Mouse (Mus musculus) embryonic facial prominence, embryonic 12.5 days (tissue): Measurements from ENCODE around the gene Gpr25. TPM values are rescaled to one million over a fixed set of nuclear protein-coding genes. Genes with fewer than 3 reads are reported as not detected.

Source experiments
- ATAC-seq: fragments of 200-750 bp; cut with Nextera tagmentation; 2 replicates; pipeline ENCODE4 v1.8.0; 2017; ENCODE audit not compliant: insufficient number of reproducible peaks, insufficient read depth, low FRiP score, low TSS enrichment
- H3K27ac ChIP-seq: fragments of 300-500 bp; sonication (generic); 2 replicates; pipeline ENCODE4 v1.5.1; 2016; ENCODE audit warnings: mild to moderate bottlenecking
- H3K27me3 ChIP-seq: fragments of 300-500 bp; sonication (generic); 2 replicates; pipeline ENCODE4 v1.6.1; 2016; ENCODE audit warnings: mild to moderate bottlenecking, moderate library complexity
- H3K36me3 ChIP-seq: fragments of 300-500 bp; sonication (generic); 2 replicates; pipeline ENCODE4 v1.6.1; 2016; ENCODE audit warnings: mild to moderate bottlenecking
- H3K4me1 ChIP-seq: fragments of 300-500 bp; sonication (generic); 2 replicates; pipeline ENCODE4 v1.6.1; 2016
- H3K4me2 ChIP-seq: fragments of 300-500 bp; sonication (generic); replicated peaks from 2 replicates; pipeline ENCODE4 v1.6.1; 2016; ENCODE audit warnings: mild to moderate bottlenecking, moderate library complexity
- H3K4me3 ChIP-seq: fragments of 300-500 bp; sonication (generic); 2 replicates; pipeline ENCODE4 v1.5.1; 2016; ENCODE audit warnings: mild to moderate bottlenecking
- H3K9ac ChIP-seq: fragments of 300-500 bp; sonication (generic); 2 replicates; pipeline ENCODE4 v1.6.1; 2016; ENCODE audit warnings: mild to moderate bottlenecking, moderate library complexity
- H3K9me3 ChIP-seq: fragments of 300-500 bp; sonication (generic); 2 replicates; pipeline ENCODE4 v1.6.1; 2016; ENCODE audit warnings: mild to moderate bottlenecking, moderate library complexity
- whole genome bisulfite sequencing: fragments of 180-500 bp; shearing (Covaris S2); methylation state at CpG from one replicate; pipeline ENCODE4 v1.1.7; 2016; 5-methylcytosine and 5-hydroxymethylcytosine counted together
- polyA plus RNA-seq: library from polyadenylated mRNA; unstranded; fragments of >200 nt; fragmentation: Nextera tagmentation; extraction: Ambion mirVana; gene quantifications from 2 replicates; pipeline ENCODE4 v1.2.1, GENCODE M21; 2016

Gpr25 gene
- polyA plus RNA-seq = not detected in 2 replicates

DNA sequence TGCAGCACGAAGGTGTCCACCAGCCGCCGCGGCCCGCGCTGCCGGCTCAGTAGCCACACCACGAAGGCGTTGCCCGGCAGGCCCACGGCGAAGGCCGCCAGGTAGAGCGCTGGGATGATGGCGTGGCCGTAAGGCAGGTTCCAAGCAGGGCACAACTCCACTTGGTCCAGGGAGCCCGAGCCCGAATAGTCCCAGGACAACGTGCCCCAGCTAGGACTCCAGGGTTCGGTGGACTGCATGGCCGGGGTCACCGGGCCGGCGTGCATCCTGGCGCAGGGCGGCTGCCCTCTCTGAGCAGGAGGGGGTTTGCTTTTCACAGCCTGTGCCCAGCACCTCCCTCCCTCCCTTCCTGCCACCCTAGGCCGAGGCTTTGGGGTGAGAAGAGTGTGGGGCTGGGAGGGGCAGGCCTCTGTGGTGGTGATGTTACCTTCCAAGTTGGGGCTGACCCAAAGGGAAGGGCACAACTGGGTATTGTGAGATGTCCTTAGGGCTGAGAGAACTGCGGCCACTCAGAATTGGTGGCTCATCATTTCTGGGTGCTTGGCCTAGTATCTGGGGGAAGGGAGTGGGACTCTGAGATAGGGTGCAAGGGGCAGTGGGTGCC is at the start of gene Gpr25:
Gene Gpr25 (minus strand): TSS at position 239 of the 604 bp plus-strand sequence.
- ATAC-seq = 0 out of 2 replicates have a peak, but pooled peaks have one; percentile 12
- H3K9ac ChIP-seq = peak within 1 kb of the TSS; percentile 65
- H3K4me3 ChIP-seq = peak within 1 kb of the TSS; percentile 54
- no peaks in the 10 kb centered on the region for H3K9me3 ChIP-seq
- H3K27ac ChIP-seq = no peak within 1 kb of the TSS
- WGBS = 7% methylated on average over 28 of the region's 28 CpGs
- no peaks in the 10 kb centered on the region for H3K36me3 ChIP-seq
- peaks cover 63% of the 10 kb centered on the region for H3K27me3 ChIP-seq
- peak within 1 kb of the TSS; percentile 96 for H3K4me2 ChIP-seq
- H3K4me1 ChIP-seq = peaks cover 13% of the 10 kb centered on the region

DNA sequence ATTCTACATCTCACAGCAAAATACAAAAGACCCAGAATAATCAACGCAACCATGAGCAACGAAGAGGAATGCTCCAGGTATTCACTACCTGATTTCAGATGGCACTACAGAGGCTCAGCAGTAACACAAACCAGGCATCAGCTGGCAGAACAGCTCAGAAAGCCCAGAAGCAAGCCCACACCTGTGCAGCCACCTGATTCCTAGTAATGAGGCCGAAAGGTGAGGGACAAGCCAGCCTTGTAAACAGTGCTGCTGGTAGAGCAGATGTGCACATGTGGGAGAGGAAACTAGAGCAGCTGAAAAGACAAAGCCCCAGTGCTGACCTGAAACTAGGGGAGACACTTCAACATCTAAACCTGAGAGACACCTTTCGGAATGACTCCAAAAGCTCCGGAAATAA is 48.5 kb upstream of the Gpr25 start:
- Histone ChIP-seq H3K4me2 (no peak overlapping the region), H3K27me3 (no peaks in the 10 kb centered on the region), H3K4me1 (no peaks in the 10 kb centered on the region), H3K9me3 (no peaks in the 10 kb centered on the region), H3K36me3 (no peaks in the 10 kb centered on the region), H3K4me3 (no peak overlapping the region), H3K9ac (no peak overlapping the region), H3K27ac (no peak overlapping the region)
- 84% methylated on average over 5 of the region's 5 CpGs for WGBS
- ATAC-seq = no peak

DNA sequence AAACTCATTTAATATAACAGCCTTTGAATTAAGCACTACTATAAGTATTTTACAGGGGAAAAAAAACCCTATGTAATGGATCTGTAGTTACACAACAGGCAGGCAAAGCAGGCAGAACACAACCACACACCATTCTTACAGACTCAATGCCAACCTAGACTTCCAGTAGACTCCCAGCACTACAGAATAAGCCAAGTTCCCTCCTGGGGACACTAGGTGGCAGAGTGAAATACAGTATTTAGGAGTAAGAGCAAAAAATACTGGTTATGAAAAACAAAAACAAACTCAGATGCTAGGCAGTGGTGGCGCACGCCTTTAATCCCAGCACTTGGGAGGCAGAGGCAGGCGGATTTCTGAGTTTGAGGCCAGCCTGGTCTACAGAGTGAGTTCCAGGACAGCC is 45.8 kb upstream of the Gpr25 start:
- no peaks in the 10 kb centered on the region for H3K9me3 ChIP-seq
- peaks cover 11% of the 10 kb centered on the region for H3K36me3 ChIP-seq
- H3K4me3 ChIP-seq = no peak overlapping the region
- no peaks in the 10 kb centered on the region for H3K4me1 ChIP-seq
- no peak overlapping the region for H3K4me2 ChIP-seq
- no peak overlapping the region for H3K9ac ChIP-seq
- 89% methylated on average over 3 of the region's 3 CpGs for WGBS
- no peak overlapping the region for H3K27ac ChIP-seq
- no peak for ATAC-seq
- H3K27me3 ChIP-seq = no peaks in the 10 kb centered on the region

DNA sequence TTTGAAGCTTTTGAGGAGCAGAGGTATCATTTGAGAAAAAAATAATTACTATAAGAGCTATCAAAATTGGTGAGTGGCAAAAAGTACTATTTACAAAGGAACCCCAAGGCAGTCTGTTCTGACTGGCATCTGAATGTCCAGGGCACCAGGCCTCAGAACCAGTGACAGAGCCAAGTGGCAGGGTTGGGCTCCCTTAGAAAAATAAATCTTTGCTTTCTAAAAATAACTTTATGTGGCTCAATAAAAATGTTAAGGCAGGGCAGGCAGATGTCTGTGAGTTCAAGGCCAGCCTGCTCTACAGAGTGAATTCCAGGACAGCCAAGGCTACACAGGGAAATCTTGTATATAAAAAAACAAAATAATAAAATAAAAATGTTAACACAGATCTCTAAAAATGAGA is 33.3 kb upstream of the Gpr25 start:
- Histone ChIP-seq H3K27ac (no peak overlapping the region), H3K36me3 (no peaks in the 10 kb centered on the region), H3K9me3 (no peaks in the 10 kb centered on the region), H3K27me3 (no peaks in the 10 kb centered on the region), H3K9ac (no peak overlapping the region), H3K4me2 (no peak overlapping the region), H3K4me1 (no peaks in the 10 kb centered on the region), H3K4me3 (no peak overlapping the region)
- ATAC-seq = no peak

DNA sequence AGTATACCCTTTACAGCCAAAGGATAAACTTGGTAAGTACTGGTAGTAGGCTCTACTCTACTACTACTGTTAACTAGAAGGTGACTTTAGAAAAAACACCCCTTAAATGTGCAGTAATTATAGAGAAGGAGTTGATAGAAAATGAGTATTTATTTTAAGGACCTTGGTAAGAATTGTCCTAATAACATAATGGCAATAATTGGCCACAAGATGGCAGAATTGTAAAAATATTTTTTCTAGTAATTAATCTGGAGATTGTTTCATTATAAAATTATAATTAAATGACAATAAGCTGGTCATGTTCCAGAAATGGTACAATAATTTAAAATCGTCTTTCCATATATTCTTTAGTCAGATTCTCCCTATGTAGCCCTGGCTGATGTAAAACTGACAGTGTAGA is 29.1 kb upstream of the Gpr25 start:
- WGBS = 73% methylated on average over 1 of the region's 1 CpGs
- Histone ChIP-seq H3K9me3 (no peaks in the 10 kb centered on the region), H3K36me3 (peaks cover 9% of the 10 kb centered on the region), H3K4me2 (no peak overlapping the region), H3K4me1 (no peaks in the 10 kb centered on the region), H3K4me3 (no peak overlapping the region), H3K9ac (no peak overlapping the region), H3K27me3 (no peaks in the 10 kb centered on the region), H3K27ac (no peak overlapping the region)
- ATAC-seq = no peak

DNA sequence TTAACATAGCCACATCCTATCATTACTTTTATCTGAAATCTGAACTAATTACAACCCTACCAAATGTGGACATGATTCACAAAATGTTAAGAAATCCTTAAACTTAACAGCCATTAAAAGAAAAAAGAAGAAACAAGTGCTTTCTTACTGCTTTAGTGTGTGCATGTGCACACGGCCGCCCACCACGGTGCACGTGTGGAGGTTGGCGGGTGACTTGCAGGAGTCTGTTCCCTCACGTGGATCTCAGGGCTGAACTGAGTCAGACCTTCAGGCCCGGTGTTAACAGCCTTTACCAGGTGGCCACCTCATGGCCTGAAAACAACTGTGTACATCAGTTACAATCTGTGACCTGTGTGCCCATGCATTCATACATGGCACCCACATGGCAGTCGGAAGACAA is 16.7 kb upstream of the Gpr25 start:
- H3K9me3 ChIP-seq = no peaks in the 10 kb centered on the region
- H3K27me3 ChIP-seq = no peaks in the 10 kb centered on the region
- H3K36me3 ChIP-seq = peaks cover 70% of the 10 kb centered on the region
- 91% methylated on average over 8 of the region's 8 CpGs for WGBS
- no peak overlapping the region for H3K4me3 ChIP-seq
- H3K4me1 ChIP-seq = no peaks in the 10 kb centered on the region
- no peak overlapping the region for H3K9ac ChIP-seq
- no peak overlapping the region for H3K4me2 ChIP-seq
- no peak for ATAC-seq
- no peak overlapping the region for H3K27ac ChIP-seq

DNA sequence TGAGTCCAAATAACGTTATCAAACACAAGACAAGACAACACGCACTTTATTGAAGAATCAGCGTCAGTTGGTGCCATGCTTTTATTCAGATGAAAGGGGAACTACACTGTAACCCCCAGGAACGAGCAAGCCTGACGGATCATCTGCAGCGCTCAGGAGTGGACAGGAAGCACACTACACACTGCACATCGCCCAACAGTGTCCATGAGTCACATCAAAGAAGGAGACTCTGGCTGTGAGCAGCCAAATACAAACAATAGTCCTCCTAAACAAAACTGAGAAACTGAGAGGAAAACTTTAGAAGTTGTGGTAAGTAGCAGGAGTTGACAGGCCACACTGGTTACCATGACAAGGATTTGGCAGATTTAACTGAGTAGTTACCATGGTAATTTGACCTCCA is 7.6 kb upstream of the Gpr25 start:
- Histone ChIP-seq H3K36me3 (peaks cover 35% of the 10 kb centered on the region), H3K27me3 (peaks cover 2% of the 10 kb centered on the region; the same call in 1 of the 2 replicates), H3K9ac (no peak overlapping the region), H3K4me1 (no peaks in the 10 kb centered on the region), H3K27ac (no peak overlapping the region), H3K9me3 (no peaks in the 10 kb centered on the region), H3K4me3 (no peak overlapping the region), H3K4me2 (no peak overlapping the region)
- ATAC-seq = no peak
- WGBS = 87% methylated on average over 7 of the region's 7 CpGs

DNA sequence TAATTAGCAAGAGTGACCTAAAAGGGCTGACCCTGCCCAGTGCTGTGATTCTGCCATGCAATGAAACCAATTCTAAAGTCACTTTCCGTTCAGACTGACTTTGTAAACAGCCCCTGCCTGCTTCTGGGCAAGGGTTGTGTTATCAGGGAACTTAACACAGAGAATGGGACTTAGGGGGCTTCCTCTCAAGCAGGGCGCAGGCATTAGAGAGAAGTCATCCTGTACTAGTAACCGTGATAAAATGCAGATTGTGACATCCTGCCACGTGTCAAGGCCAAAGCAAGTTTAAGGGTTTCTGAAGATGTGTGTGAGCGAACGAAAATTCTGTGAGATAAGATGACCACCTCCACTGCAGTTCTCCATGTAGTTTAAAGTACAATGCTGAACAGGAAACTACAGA is 5.5 kb upstream of the Gpr25 start:
- H3K27me3 ChIP-seq = peaks cover 20% of the 10 kb centered on the region
- 74% methylated on average over 6 of the region's 6 CpGs for WGBS
- no peak overlapping the region for H3K4me3 ChIP-seq
- H3K9ac ChIP-seq = no peak overlapping the region
- no peak overlapping the region for H3K4me2 ChIP-seq
- peaks cover 14% of the 10 kb centered on the region for H3K36me3 ChIP-seq
- ATAC-seq = no peak
- no peak overlapping the region for H3K27ac ChIP-seq
- H3K4me1 ChIP-seq = no peaks in the 10 kb centered on the region
- H3K9me3 ChIP-seq = no peaks in the 10 kb centered on the region

DNA sequence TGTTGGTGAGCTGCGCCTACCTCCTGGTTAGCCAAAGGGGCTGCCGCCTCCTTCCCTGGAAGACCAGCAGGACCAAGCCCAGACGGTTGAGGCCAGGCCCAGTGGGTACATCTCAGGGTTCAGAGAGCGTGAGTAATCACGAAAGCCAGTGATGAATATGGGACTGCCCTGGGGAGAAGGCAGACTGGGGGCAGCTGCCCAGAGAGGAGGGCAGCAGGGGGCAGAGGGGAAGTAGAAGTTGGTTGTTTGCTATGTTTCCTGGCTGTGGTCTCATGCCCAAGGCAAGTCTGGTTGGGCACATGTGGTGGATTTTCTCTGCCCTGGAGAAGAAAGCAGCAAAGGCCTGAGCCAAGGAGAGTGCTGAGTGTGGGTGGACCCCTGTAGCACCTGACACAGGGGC is 2.7 kb upstream of the Gpr25 start:
- Histone ChIP-seq H3K9ac (no peak overlapping the region), H3K4me2 (no peak overlapping the region), H3K4me1 (peaks cover 13% of the 10 kb centered on the region), H3K4me3 (no peak overlapping the region), H3K27ac (no peak overlapping the region), H3K9me3 (no peaks in the 10 kb centered on the region), H3K27me3 (peaks cover 48% of the 10 kb centered on the region), H3K36me3 (peaks cover 3% of the 10 kb centered on the region; the same call in 1 of the 2 replicates)
- WGBS = 76% methylated on average over 5 of the region's 5 CpGs
- ATAC-seq = no peak

DNA sequence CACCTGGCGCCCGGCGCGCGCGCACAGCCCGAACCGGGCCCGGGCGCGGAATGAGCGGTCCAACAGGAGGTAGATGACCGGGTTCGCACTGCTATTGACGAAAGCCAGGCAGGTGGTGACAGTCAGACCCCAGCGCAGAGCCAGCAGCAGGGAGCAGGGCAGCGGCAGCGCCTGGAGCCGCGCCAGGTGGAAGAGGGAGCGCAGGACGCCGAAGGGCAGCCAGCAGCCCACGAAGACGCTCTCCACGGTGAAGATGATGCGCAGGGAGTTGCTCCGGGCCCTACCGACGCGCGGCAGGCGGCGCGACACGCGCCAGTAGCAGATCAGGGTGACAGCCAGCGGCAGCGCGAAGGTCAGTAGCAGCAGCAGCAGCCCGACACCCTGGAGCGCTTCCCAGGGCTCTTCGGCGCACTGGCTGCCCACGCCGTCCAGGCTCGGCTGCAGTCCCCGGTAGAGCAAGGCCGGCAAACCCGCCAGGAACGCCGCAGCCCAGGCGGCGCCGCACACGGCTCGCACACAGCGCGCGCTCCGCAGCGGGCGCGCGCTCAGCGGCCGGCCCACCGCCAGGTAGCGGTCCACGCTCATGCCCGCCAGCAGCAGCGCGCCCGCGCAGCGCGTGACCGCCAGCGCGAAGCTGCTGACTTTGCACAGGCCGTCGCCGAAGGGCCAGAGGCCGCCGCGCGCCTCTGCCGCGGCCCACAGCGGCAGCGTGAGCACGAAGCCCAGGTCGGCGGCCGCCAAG is 609 bp downstream of the Gpr25 start:
- Histone ChIP-seq H3K9ac (peak overlapping the region; percentile 65), H3K27me3 (peaks cover 63% of the 10 kb centered on the region), H3K4me3 (peak overlapping the region; percentile 54), H3K27ac (no peak overlapping the region), H3K9me3 (no peaks in the 10 kb centered on the region), H3K4me2 (peak overlapping the region; percentile 96), H3K36me3 (no peaks in the 10 kb centered on the region), H3K4me1 (peaks cover 18% of the 10 kb centered on the region)
- under 1% methylated on average over 93 of the region's 95 CpGs for WGBS
- 0 out of 2 replicates have a peak, but pooled peaks have one; percentile 53 for ATAC-seq

DNA sequence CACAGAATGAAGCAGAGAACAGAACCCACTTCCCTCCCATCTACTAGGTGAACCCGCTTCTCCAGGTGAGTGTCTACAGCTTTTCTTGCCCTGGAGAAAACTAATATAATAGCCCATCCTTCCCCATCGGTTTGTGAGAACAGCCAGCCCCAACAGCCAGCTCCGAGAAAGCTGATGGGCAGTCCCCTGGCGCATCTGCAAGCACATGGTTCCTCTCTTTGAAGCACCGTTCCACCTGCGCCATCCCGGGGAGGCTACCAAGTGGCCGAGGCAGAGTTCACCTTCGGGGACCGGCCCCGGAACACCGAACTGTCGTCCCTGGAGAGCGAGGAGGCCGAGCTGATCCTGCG is 1.2 kb downstream of the Gpr25 start:
- ATAC-seq = no peak
- Histone ChIP-seq H3K36me3 (no peaks in the 10 kb centered on the region), H3K27ac (no peak overlapping the region), H3K4me2 (peak overlapping the region; percentile 96), H3K4me1 (peaks cover 18% of the 10 kb centered on the region), H3K27me3 (peaks cover 63% of the 10 kb centered on the region), H3K4me3 (peak overlapping the region; percentile 54), H3K9ac (peak overlapping the region; percentile 65; the same call in 1 of the 2 replicates), H3K9me3 (no peaks in the 10 kb centered on the region)
- WGBS = 2% methylated on average over 16 of the region's 16 CpGs

DNA sequence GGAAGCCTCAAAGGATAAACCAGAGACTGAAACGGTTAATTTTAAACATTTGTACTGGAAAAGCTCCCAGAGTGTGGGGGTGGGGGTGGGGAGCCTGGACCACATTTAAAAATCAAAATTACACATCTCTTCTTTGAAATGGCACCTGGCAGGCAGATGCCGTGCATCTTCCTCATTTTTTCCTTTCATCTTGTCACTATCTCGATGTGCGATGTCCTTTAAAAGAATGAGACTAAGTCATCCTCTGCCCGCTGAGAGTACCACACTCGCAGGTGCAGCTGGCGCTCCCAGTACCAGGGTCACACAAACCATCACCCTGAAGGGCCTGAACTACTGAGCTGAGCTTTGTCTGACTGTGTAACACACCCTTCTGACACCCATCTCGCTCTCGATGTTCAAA is 2.2 kb downstream of the Gpr25 start:
- Histone ChIP-seq H3K9ac (no peak overlapping the region), H3K4me2 (no peak overlapping the region), H3K9me3 (no peaks in the 10 kb centered on the region), H3K4me1 (peaks cover 18% of the 10 kb centered on the region), H3K27ac (no peak overlapping the region), H3K27me3 (peaks cover 61% of the 10 kb centered on the region), H3K36me3 (no peaks in the 10 kb centered on the region), H3K4me3 (no peak overlapping the region)
- ATAC-seq = no peak
- 67% methylated on average over 9 of the region's 9 CpGs for WGBS
